Mouse (Mus musculus): ENCODE measurements around the gene 9130230L23Rik. TPM values are rescaled to one million over a fixed set of nuclear protein-coding genes. Genes with fewer than 3 reads are reported as not detected.
A peak's percentile ranks its signal among the peaks of the same experiment; 100 is the strongest.

The 9130230L23Rik gene
- total and polyA plus RNA-seq, 3 experiments: 0.22 TPM; not detected in 2

DNA sequence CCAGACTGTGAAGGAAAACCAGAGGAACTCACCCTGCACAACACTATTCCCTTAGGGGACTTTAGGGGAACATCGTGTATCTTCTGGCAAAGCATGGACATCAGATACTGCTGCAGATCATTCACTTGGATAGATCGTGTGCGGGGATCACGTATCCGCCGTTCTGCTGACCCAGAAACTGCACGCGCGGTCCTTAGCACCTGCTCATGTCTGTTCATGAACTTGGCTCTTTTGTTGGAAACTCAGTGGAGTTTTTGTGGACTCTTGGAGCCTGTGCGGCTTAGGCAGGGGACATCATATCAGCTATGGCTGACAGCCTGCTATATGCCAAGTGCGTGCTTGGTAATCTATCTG lies 43.5 kb downstream of the 9130230L23Rik start:
- DNase-seq (ENCODE audit: low read depth, low spot score): no peak
- Histone ChIP-seq H3K9me3 (replicated peaks; ENCODE audit: insufficient read depth, low read length) (no peaks in the 10 kb centered on the region), H3K79me2 (ENCODE audit: control insufficient read depth, insufficient read depth, low read length, poor library complexity) (no peaks in the 10 kb centered on the region; the same call in 1 of the 2 replicates), H3K4me1 (ENCODE audit: control insufficient read depth in 1 of 2, insufficient read depth in 2 of 2, low read length in 2 of 2) (peaks cover 0 to 20% of the 10 kb centered on the region in 2 experiments), H3K9ac (ENCODE audit: control insufficient read depth, low read depth, low read length, poor library complexity, severe bottlenecking) (peak overlapping the region; percentile 46), H3K4me3 (ENCODE audit: control insufficient read depth in 1 of 2, insufficient read depth in 1 of 2, low read depth in 2 of 2, low read length in 2 of 2) (peak overlapping the region; percentile 19 to 47), H3K27me3 (ENCODE audit: control insufficient read depth in 1 of 2, insufficient read depth in 2 of 2, low read length in 2 of 2) (no peaks in the 10 kb centered on the region), H3K36me3 (ENCODE audit: control insufficient read depth in 1 of 2, insufficient read depth in 2 of 2, low read length in 2 of 2) (peaks cover 0 to 17% of the 10 kb centered on the region in 2 experiments; a peak in 2 of 4 replicates), H3K27ac (ENCODE audit: control insufficient read depth, low read depth, low read length) (peak overlapping the region; percentile 46)
- TF ChIP-seq MAZ (IDR thresholded peaks at IDR 0.05; ENCODE audit: low read depth, low read length): peak; percentile 10; the same call in 1 of the 2 replicates
- no peak for TF ChIP-seq ZC3H11A (IDR thresholded peaks at IDR 0.05; ENCODE audit: low read depth, low read length)

DNA sequence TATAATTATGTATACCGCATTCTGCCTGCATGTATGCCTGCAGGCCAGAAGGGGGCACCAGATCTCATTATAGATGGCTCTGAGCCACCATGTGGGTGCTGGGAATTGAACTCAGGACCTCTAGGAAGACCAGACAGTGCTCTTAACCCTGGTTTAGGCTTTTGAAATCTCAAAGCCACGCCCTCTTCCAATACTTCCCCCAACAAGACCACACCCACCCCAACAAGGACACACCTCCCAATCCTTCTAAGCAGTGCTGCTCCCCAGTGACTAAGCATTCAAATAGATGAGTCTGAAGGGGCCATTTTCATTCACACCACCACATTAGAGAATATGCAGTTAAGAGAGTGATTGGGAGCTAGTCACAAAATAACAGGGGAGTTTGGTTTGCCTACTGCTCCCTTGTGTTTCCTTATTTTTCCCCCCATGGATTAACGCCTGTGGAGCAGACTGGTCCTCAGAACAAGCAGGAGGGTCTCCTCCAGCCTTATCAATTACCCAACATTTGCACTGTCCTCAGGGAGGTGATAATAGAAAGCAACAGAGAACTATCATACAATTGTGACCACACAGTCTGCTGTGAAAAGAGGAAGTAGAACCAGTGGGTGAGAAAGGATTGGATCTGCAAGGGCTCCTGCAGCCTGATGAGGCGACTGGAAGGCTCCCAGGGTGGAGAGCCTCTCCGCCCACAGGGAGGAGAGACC lies 44.0 kb downstream of the 9130230L23Rik start:
- Histone ChIP-seq H3K36me3 (ENCODE audit: control insufficient read depth in 1 of 2, insufficient read depth in 2 of 2, low read length in 2 of 2) (peaks cover 0 to 17% of the 10 kb centered on the region in 2 experiments; a peak in 2 of 4 replicates), H3K4me1 (ENCODE audit: control insufficient read depth in 1 of 2, insufficient read depth in 2 of 2, low read length in 2 of 2) (peaks cover 0 to 20% of the 10 kb centered on the region in 2 experiments), H3K27ac (ENCODE audit: control insufficient read depth, low read depth, low read length) (peak overlapping the region; percentile 91), H3K9me3 (replicated peaks; ENCODE audit: insufficient read depth, low read length) (no peaks in the 10 kb centered on the region), H3K27me3 (ENCODE audit: control insufficient read depth in 1 of 2, insufficient read depth in 2 of 2, low read length in 2 of 2) (no peaks in the 10 kb centered on the region), H3K9ac (ENCODE audit: control insufficient read depth, low read depth, low read length, poor library complexity, severe bottlenecking) (peak overlapping the region; percentile 46), H3K79me2 (ENCODE audit: control insufficient read depth, insufficient read depth, low read length, poor library complexity) (no peaks in the 10 kb centered on the region; the same call in 1 of the 2 replicates), H3K4me3 (ENCODE audit: control insufficient read depth in 1 of 2, insufficient read depth in 1 of 2, low read depth in 2 of 2, low read length in 2 of 2) (peak overlapping the region; percentile 19 to 47)
- peak; percentile 95 for DNase-seq (ENCODE audit: low read depth, low spot score)
- TF ChIP-seq JUND (IDR thresholded peaks at IDR 0.05; ENCODE audit: low read depth, low read length) (peak; percentile 80; the same call in 1 of the 2 replicates), ZNF384 (IDR thresholded peaks at IDR 0.05; ENCODE audit: low read depth, low read length) (no peak), MAFK (IDR thresholded peaks at IDR 0.05; ENCODE audit: borderline replicate concordance, low read depth, low read length) (no peak), POLR2AphosphoS2 (IDR thresholded peaks at IDR 0.05; ENCODE audit: low read length) (no peak), SIN3A (IDR thresholded peaks at IDR 0.05; ENCODE audit: low read length) (peak; percentile 84), GATA1 (IDR thresholded peaks at IDR 0.05; ENCODE audit: low read depth, low read length) (peak; percentile 97), ZMIZ1 (IDR thresholded peaks at IDR 0.05; ENCODE audit: low read depth, low read length) (no peak), ELF1 (IDR thresholded peaks at IDR 0.05; ENCODE audit: low read depth, low read length) (no peak), MYB (IDR thresholded peaks at IDR 0.05; ENCODE audit: low read depth, low read length) (peak; percentile 28; the same call in 1 of the 2 replicates), CHD2 (IDR thresholded peaks at IDR 0.05; ENCODE audit: low read length) (no peak; the same call in 1 of the 2 replicates), USF2 (IDR thresholded peaks at IDR 0.05; ENCODE audit: borderline replicate concordance in 1 of 2, insufficient read depth in 1 of 2, low read depth in 1 of 2, low read length in 2 of 2) (no peak), BHLHE40 (IDR thresholded peaks at IDR 0.05; ENCODE audit: borderline replicate concordance, low read depth, low read length) (no peak), TAL1 (IDR thresholded peaks at IDR 0.05; ENCODE audit: low read length) (peak; percentile 91), MXI1 (IDR thresholded peaks at IDR 0.05; ENCODE audit: low read depth, low read length) (no peak), MYC (IDR thresholded peaks at IDR 0.05; ENCODE audit: low read depth, low read length) (0 out of 2 replicates have a peak, but pooled peaks have one; percentile 48), CHD1 (IDR thresholded peaks at IDR 0.05; ENCODE audit: low read depth, low read length) (no peak), SMC3 (IDR thresholded peaks at IDR 0.05; ENCODE audit: low read depth, low read length) (no peak; the same call in 1 of the 2 replicates), NRF1 (IDR thresholded peaks at IDR 0.05; ENCODE audit: insufficient read depth, low read depth, low read length, poor library complexity, severe bottlenecking) (no peak), ZC3H11A (IDR thresholded peaks at IDR 0.05; ENCODE audit: low read depth, low read length) (no peak), USF1 (IDR thresholded peaks at IDR 0.05; ENCODE audit: low read depth, low read length) (no peak), ETS1 (IDR thresholded peaks at IDR 0.05; ENCODE audit: low read depth, low read length) (peak; percentile 80), RCOR1 (IDR thresholded peaks at IDR 0.05; ENCODE audit: low read depth, low read length) (peak; percentile 95), POLR2A (IDR thresholded peaks at IDR 0.05; ENCODE audit: control insufficient read depth in 1 of 2, insufficient read depth in 1 of 2, low read depth in 1 of 2, low read length in 2 of 2, poor library complexity in 1 of 2) (no peak), HCFC1 (IDR thresholded peaks at IDR 0.05; ENCODE audit: low read depth, low read length) (peak; percentile 42), EP300 (IDR thresholded peaks at IDR 0.05; ENCODE audit: low read depth in 1 of 2, low read length in 2 of 2) (peak; percentile 93 to 98), TBP (IDR thresholded peaks at IDR 0.05; ENCODE audit: low read depth, low read length) (peak; percentile 56; the same call in 1 of the 2 replicates), MAX (IDR thresholded peaks at IDR 0.05; ENCODE audit: low read length) (no peak), CTCF (IDR thresholded peaks at IDR 0.05 in 2 of 3, conservative IDR thresholded peaks at IDR 0.05 in 1 of 3; ENCODE audit: control insufficient read depth in 1 of 3, insufficient read depth in 1 of 3, low read depth in 2 of 3, low read length in 3 of 3, poor library complexity in 1 of 3, severe bottlenecking in 1 of 3) (peak; percentile 13 to 41 (median 40); a peak in 4 of 6 replicates), MAZ (IDR thresholded peaks at IDR 0.05; ENCODE audit: low read depth, low read length) (peak; percentile 46; the same call in 1 of the 2 replicates), NELFE (IDR thresholded peaks at IDR 0.05; ENCODE audit: low read depth, low read length) (peak; percentile 39)

Data from MEL (cell line).